Mouse (Mus musculus) embryonic facial prominence, embryonic 13.5 days (tissue): ENCODE data around the gene Cfap97d2. TPM values are rescaled to one million over a fixed set of nuclear protein-coding genes. Genes with fewer than 3 reads are reported as not detected.

Source experiments
- ATAC-seq: fragments of 200-750 bp; cut with Nextera tagmentation; 2 replicates; pipeline ENCODE4 v1.8.0; 2017; ENCODE audit warnings: low read depth; ENCODE audit not compliant: insufficient number of reproducible peaks, insufficient read depth, low FRiP score, low TSS enrichment
- H3K27ac ChIP-seq: fragments of 300-500 bp; sonication (generic); 2 replicates; pipeline ENCODE4 v1.5.1; 2015; ENCODE audit warnings: moderate library complexity, mild to moderate bottlenecking, inconsistent platforms
- H3K27me3 ChIP-seq: fragments of 300-500 bp; sonication (generic); 2 replicates; pipeline ENCODE4 v1.6.1; 2015; ENCODE audit warnings: mild to moderate bottlenecking, inconsistent platforms
- H3K36me3 ChIP-seq: fragments of 300-500 bp; sonication (generic); 2 replicates; pipeline ENCODE4 v1.6.1; 2015; ENCODE audit warnings: mild to moderate bottlenecking, inconsistent platforms
- H3K4me1 ChIP-seq: fragments of 300-500 bp; sonication (generic); 2 replicates; pipeline ENCODE4 v1.6.1; 2015; ENCODE audit warnings: inconsistent platforms
- H3K4me2 ChIP-seq: fragments of 300-500 bp; sonication (generic); 2 replicates; pipeline ENCODE4 v1.6.1; 2015; ENCODE audit warnings: moderate library complexity, mild to moderate bottlenecking, inconsistent platforms
- H3K4me3 ChIP-seq: fragments of 300-500 bp; sonication (generic); 2 replicates; pipeline ENCODE4 v1.5.1; 2015; ENCODE audit warnings: mild to moderate bottlenecking, inconsistent platforms
- H3K9ac ChIP-seq: fragments of 300-500 bp; sonication (generic); 2 replicates; pipeline ENCODE4 v1.6.1; 2015; ENCODE audit warnings: mild to moderate bottlenecking, inconsistent platforms
- H3K9me3 ChIP-seq: fragments of 300-500 bp; sonication (generic); 2 replicates; pipeline ENCODE4 v1.6.1; 2016; ENCODE audit warnings: inconsistent platforms
- WGBS: fragments of 180-500 bp; shearing (Covaris S2); methylation state at CpG from one replicate; pipeline ENCODE4 v1.1.7; 2015; ENCODE audit warnings: mixed read lengths; 5-methylcytosine and 5-hydroxymethylcytosine counted together
- polyA plus RNA-seq: library from polyadenylated mRNA; unstranded; fragments of >200 nt; fragmentation: Nextera tagmentation; extraction: Ambion mirVana; gene quantifications from 2 replicates; pipeline ENCODE4 v1.2.1, GENCODE M21; 2015

Cfap97d2 gene
- polyA plus RNA-seq, 1 experiment from 2014 or later: 0.15 TPM

GRCm38 (mm10) chr8:13688461-13688860, 17.2 kb upstream of the Cfap97d2 start:
- 62% methylated on average over 6 of the region's 6 CpGs for WGBS

GRCm38 (mm10) chr8:13689331-13689730, 16.4 kb upstream of the Cfap97d2 start:
- no peak overlapping the region for H3K4me2 ChIP-seq
- 0 out of 2 replicates have a peak, but pooled peaks cover 4% of the 10 kb centered on the region for H3K9me3 ChIP-seq
- ATAC-seq: no peak
- H3K4me1 ChIP-seq: peaks cover under 1% of the 10 kb centered on the region; the same call in 1 of the 2 replicates
- no peak overlapping the region for H3K4me3 ChIP-seq
- H3K9ac ChIP-seq: no peak overlapping the region
- no peaks in the 10 kb centered on the region for H3K27me3 ChIP-seq
- 87% methylated on average over 5 of the region's 5 CpGs for WGBS
- no peaks in the 10 kb centered on the region for H3K36me3 ChIP-seq
- H3K27ac ChIP-seq: no peak overlapping the region

More at GRCm38 (mm10) chr8:13688461-13688860, 17.2 kb upstream of the Cfap97d2 start:
- no peaks in the 10 kb centered on the region for H3K27me3 ChIP-seq
- H3K36me3 ChIP-seq: no peaks in the 10 kb centered on the region
- H3K4me2 ChIP-seq: no peak overlapping the region
- H3K9ac ChIP-seq: no peak overlapping the region
- H3K9me3 ChIP-seq: 0 out of 2 replicates have a peak, but pooled peaks cover 4% of the 10 kb centered on the region
- ATAC-seq: no peak
- no peak overlapping the region for H3K27ac ChIP-seq
- H3K4me1 ChIP-seq: peaks cover 8% of the 10 kb centered on the region; the same call in 1 of the 2 replicates
- no peak overlapping the region for H3K4me3 ChIP-seq

- Histone ChIP-seq H3K36me3 (no peaks in the 10 kb centered on the region), H3K4me1 (peaks cover 4% of the 10 kb centered on the region; the same call in 1 of the 2 replicates), H3K4me2 (no peak overlapping the region), H3K4me3 (no peak overlapping the region), H3K27me3 (no peaks in the 10 kb centered on the region), H3K27ac (no peak overlapping the region), H3K9me3 (0 out of 2 replicates have a peak, but pooled peaks cover 2% of the 10 kb centered on the region), H3K9ac (no peak overlapping the region)
- 69% methylated on average over 10 of the region's 10 CpGs for WGBS
- ATAC-seq: 0 out of 2 replicates have a peak, but pooled peaks have one; percentile 10
These were observed 13.2 kb upstream of the Cfap97d2 start for GRCm38 (mm10) chr8:13692302-13693066.

GRCm38 (mm10) chr8:13694735-13695134, 11.0 kb upstream of the Cfap97d2 start:
- WGBS: 58% methylated on average over 12 of the region's 12 CpGs
- Histone ChIP-seq H3K9ac (no peak overlapping the region), H3K27me3 (no peaks in the 10 kb centered on the region), H3K4me2 (no peak overlapping the region), H3K4me1 (peaks cover 4% of the 10 kb centered on the region; the same call in 1 of the 2 replicates), H3K4me3 (no peak overlapping the region), H3K36me3 (no peaks in the 10 kb centered on the region), H3K9me3 (no peaks in the 10 kb centered on the region), H3K27ac (no peak overlapping the region)
- no peak for ATAC-seq

GRCm38 (mm10) chr8:13695203-13695867, 10.4 kb upstream of the Cfap97d2 start:
- WGBS: 86% methylated on average over 10 of the region's 10 CpGs

GRCm38 (mm10) chr8:13696157-13696556, 9.5 kb upstream of the Cfap97d2 start:
- H3K9ac ChIP-seq: no peak overlapping the region
- no peaks in the 10 kb centered on the region for H3K9me3 ChIP-seq
- H3K4me1 ChIP-seq: peaks cover 4% of the 10 kb centered on the region; the same call in 1 of the 2 replicates
- H3K36me3 ChIP-seq: no peaks in the 10 kb centered on the region
- H3K4me3 ChIP-seq: no peak overlapping the region
- WGBS: 80% methylated on average over 4 of the region's 4 CpGs
- no peaks in the 10 kb centered on the region for H3K27me3 ChIP-seq
- H3K4me2 ChIP-seq: no peak overlapping the region
- ATAC-seq: no peak
- H3K27ac ChIP-seq: no peak overlapping the region

More at GRCm38 (mm10) chr8:13695203-13695867, 10.4 kb upstream of the Cfap97d2 start:
- no peak for ATAC-seq
- Histone ChIP-seq H3K36me3 (no peaks in the 10 kb centered on the region), H3K27me3 (no peaks in the 10 kb centered on the region), H3K27ac (no peak overlapping the region), H3K9ac (no peak overlapping the region), H3K9me3 (no peaks in the 10 kb centered on the region), H3K4me3 (no peak overlapping the region), H3K4me2 (no peak overlapping the region), H3K4me1 (peaks cover 4% of the 10 kb centered on the region; the same call in 1 of the 2 replicates)

- Histone ChIP-seq H3K9me3 (no peaks in the 10 kb centered on the region), H3K27me3 (no peaks in the 10 kb centered on the region), H3K4me2 (no peak overlapping the region), H3K4me3 (no peak overlapping the region), H3K27ac (no peak overlapping the region), H3K4me1 (peaks cover 4% of the 10 kb centered on the region; the same call in 1 of the 2 replicates), H3K9ac (no peak overlapping the region), H3K36me3 (no peaks in the 10 kb centered on the region)
- no peak for ATAC-seq
- 75% methylated on average over 8 of the region's 8 CpGs for WGBS
These were observed 8.5 kb upstream of the Cfap97d2 start for GRCm38 (mm10) chr8:13697196-13697595.

- H3K4me2 ChIP-seq: no peak overlapping the region
- no peak overlapping the region for H3K27ac ChIP-seq
- no peak overlapping the region for H3K4me3 ChIP-seq
- H3K4me1 ChIP-seq: peaks cover 4% of the 10 kb centered on the region; the same call in 1 of the 2 replicates
- no peaks in the 10 kb centered on the region for H3K27me3 ChIP-seq
- H3K9ac ChIP-seq: no peak overlapping the region
- H3K9me3 ChIP-seq: no peaks in the 10 kb centered on the region
- WGBS: 78% methylated on average over 8 of the region's 8 CpGs
- H3K36me3 ChIP-seq: no peaks in the 10 kb centered on the region
- no peak for ATAC-seq
These were observed 8.0 kb upstream of the Cfap97d2 start for GRCm38 (mm10) chr8:13697681-13698080.

GRCm38 (mm10) chr8:13698281-13698680, 7.4 kb upstream of the Cfap97d2 start:
- Histone ChIP-seq H3K27me3 (no peaks in the 10 kb centered on the region), H3K36me3 (no peaks in the 10 kb centered on the region), H3K4me2 (no peak overlapping the region), H3K9me3 (no peaks in the 10 kb centered on the region), H3K9ac (no peak overlapping the region), H3K27ac (no peak overlapping the region), H3K4me3 (no peak overlapping the region), H3K4me1 (peaks cover 4% of the 10 kb centered on the region; the same call in 1 of the 2 replicates)
- ATAC-seq: no peak
- 82% methylated on average over 3 of the region's 3 CpGs for WGBS

GRCm38 (mm10) chr8:13699323-13699949, 6.3 kb upstream of the Cfap97d2 start:
- Histone ChIP-seq H3K27ac (no peak overlapping the region), H3K27me3 (no peaks in the 10 kb centered on the region), H3K4me2 (no peak overlapping the region), H3K4me1 (peaks cover 4% of the 10 kb centered on the region; the same call in 1 of the 2 replicates), H3K9ac (no peak overlapping the region), H3K4me3 (no peak overlapping the region), H3K36me3 (no peaks in the 10 kb centered on the region), H3K9me3 (no peaks in the 10 kb centered on the region)
- ATAC-seq: no peak
- WGBS: 82% methylated on average over 5 of the region's 5 CpGs

- Histone ChIP-seq H3K9ac (no peak overlapping the region), H3K4me1 (peaks cover 7% of the 10 kb centered on the region), H3K27ac (no peak overlapping the region), H3K36me3 (no peaks in the 10 kb centered on the region), H3K9me3 (no peaks in the 10 kb centered on the region), H3K27me3 (no peaks in the 10 kb centered on the region), H3K4me2 (no peak overlapping the region), H3K4me3 (no peak overlapping the region)
- no peak for ATAC-seq
- 52% methylated on average over 4 of the region's 4 CpGs for WGBS
These were observed 2.9 kb upstream of the Cfap97d2 start for GRCm38 (mm10) chr8:13702755-13703154.
